Mouse (Mus musculus) E14TG2a.4 (cell line): Measurements from ENCODE around the gene Cd164l2.

Experiments used
- H3K27me3 ChIP-seq: 2 replicates; pipeline ENCODE4 v1.6.1; 2014; ENCODE audit warnings: low read length, control low read depth; ENCODE audit not compliant: insufficient read depth
- H3K36me3 ChIP-seq: 2 replicates; pipeline ENCODE4 v1.6.1; 2014; ENCODE audit warnings: low read length, control low read depth; ENCODE audit not compliant: insufficient read depth
- H3K4me1 ChIP-seq: replicated peaks from 2 replicates; pipeline ENCODE4 v1.6.1; 2014; ENCODE audit warnings: low read depth, low read length, control low read depth
- H3K4me3 ChIP-seq: replicated peaks from 2 replicates; pipeline ENCODE4 v1.5.1; 2014; ENCODE audit warnings: mild to moderate bottlenecking, low read length
- H3K9me3 ChIP-seq: 2 replicates; pipeline ENCODE4 v1.6.1; 2014; ENCODE audit warnings: low read length, control low read depth
- CTCF ChIP-seq: conservative IDR thresholded peaks from 2 replicates; pipeline ENCODE4 v1.5.1; 2014; ENCODE audit warnings: low read length
- NANOG ChIP-seq: IDR thresholded peaks from 2 replicates; pipeline ENCODE4 v1.6.1; 2014; ENCODE audit warnings: borderline replicate concordance, low read length, mixed read lengths
- POU5F1 ChIP-seq: IDR thresholded peaks from 2 replicates; pipeline ENCODE4 v1.6.1; 2014; ENCODE audit warnings: low read length, borderline replicate concordance

The Cd164l2 gene

DNA sequence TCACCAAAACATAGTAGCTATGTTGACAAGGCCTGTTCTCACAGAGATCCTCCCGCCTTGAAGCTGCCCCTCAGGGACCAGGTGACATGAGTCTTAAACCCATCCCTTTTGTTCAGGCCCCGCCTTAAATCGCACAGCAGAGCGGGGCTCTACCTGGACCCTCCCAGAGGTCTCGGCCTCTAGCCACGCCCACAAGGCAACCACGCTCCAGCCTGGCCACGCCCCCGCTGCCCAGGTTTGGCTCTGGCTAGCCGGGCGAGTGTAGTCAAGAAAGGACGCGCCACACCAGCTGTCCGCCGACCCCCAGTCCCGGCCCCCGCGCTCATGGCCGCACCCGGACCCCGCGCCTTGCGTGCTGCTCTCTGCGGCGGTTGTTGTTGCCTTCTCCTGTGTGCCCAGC, 8.7 kb downstream of the Cd164l2 start:
- Histone ChIP-seq H3K4me1 (peaks cover 52% of the 10 kb centered on the region), H3K36me3 (no peaks in the 10 kb centered on the region), H3K9me3 (no peaks in the 10 kb centered on the region), H3K27me3 (peaks cover 42% of the 10 kb centered on the region), H3K4me3 (peak overlapping the region; percentile 73)
- TF ChIP-seq CTCF (no peak), POU5F1 (no peak), NANOG (no peak)

DNA sequence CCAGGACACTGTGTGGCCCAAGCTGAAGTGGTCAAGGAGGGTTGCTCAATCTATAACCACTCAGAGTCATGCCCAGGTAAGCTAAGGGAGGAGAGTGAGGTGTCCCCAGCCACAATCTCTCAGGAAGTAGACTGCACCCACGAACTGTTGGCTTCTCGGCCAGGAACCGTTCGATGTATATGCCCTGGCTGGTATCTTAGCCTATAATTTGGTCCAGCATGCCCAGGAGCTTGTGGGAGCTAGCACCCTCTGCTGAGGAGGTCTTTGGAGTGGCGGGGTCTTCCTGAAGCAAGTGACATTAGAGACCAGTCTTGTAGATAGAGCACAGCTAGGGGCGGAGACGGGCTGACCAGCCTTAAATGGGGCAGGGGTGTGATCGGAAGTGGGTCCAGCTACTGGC, 9.8 kb downstream of the Cd164l2 start:
- Histone ChIP-seq H3K36me3 (no peaks in the 10 kb centered on the region), H3K9me3 (no peaks in the 10 kb centered on the region), H3K4me1 (peaks cover 62% of the 10 kb centered on the region), H3K27me3 (peaks cover 36% of the 10 kb centered on the region), H3K4me3 (peak overlapping the region; percentile 73; the same call in 1 of the 2 replicates)
- TF ChIP-seq CTCF (no peak), NANOG (no peak), POU5F1 (no peak)

DNA sequence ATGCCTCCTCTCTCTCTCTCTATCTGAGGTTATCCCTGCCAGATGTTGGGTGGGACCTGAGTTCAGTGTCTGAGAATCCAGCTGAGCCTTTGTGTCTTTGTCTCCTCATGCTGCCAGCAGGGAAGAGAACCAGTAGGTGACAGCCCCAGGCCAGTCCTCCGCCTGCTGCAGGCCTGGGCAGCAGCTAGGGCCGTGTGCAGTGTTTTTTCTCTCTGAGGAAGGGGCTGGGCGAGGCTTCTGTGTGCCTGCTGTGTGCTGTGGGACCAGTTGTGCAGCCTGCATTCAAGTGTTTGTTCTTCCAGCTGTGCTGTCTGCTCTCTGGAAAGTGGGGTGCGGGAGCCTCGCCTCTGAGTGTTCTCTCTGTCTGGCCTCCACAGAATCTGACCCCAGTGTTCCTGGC, 11.9 kb downstream of the Cd164l2 start:
- Histone ChIP-seq H3K4me1 (peaks cover 72% of the 10 kb centered on the region), H3K27me3 (peaks cover 33% of the 10 kb centered on the region), H3K9me3 (no peaks in the 10 kb centered on the region), H3K36me3 (no peaks in the 10 kb centered on the region), H3K4me3 (0 out of 2 replicates have a peak overlapping the region, but pooled peaks have one; percentile 13)
- TF ChIP-seq CTCF, result no peak
- TF ChIP-seq NANOG, result no peak
- no peak for TF ChIP-seq POU5F1

DNA sequence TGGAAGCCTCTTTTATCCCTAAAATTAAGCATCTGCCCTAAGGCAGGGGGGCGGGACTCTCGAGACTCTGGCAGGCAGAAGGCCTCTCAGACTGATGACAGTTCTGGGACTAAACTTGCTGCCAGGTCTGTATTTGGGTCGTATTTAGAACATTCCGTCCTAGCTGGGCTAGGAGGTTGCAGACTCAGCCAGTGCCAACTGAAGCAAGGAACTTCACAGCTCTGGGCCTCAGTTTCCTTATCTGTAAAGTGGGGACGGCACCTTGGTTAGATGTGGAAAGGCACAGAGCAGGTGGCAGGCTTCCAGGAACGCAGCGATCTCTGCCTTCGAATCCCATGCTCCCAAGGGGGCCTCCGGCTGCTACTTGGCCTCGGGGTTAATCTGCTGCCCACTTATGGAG, 14.1 kb downstream of the Cd164l2 start:
- peak overlapping the region; percentile 59 for H3K4me3 ChIP-seq
- H3K9me3 ChIP-seq, result no peaks in the 10 kb centered on the region

DNA sequence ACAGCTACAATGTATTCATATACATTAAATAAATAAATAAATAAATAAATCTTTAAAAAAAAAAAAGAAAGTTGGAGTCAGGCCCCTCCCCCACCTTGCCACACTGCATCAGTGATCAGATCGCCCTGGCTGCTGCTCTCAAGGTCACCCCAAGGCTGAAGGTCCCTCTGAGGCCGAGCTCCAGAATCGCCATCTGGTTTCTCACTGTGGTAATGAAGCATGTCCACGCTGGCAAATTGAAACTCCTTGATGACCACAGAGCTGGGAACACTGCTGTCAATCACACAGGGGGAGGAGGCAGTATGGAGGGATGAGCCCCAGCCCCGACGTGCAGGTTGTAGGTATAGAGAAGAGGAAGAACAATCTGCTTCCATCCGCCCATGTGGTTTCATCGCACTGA, 15.7 kb downstream of the Cd164l2 start:
- Histone ChIP-seq H3K4me3 (no peak overlapping the region), H3K4me1 (peaks cover 67% of the 10 kb centered on the region), H3K27me3 (peaks cover 8% of the 10 kb centered on the region), H3K36me3 (no peaks in the 10 kb centered on the region), H3K9me3 (no peaks in the 10 kb centered on the region)
- TF ChIP-seq POU5F1 (no peak), NANOG (no peak), CTCF (no peak)

More for the DNA sequence above, 14.1 kb downstream of the Cd164l2 start:
- H3K36me3 ChIP-seq, result no peaks in the 10 kb centered on the region
- peaks cover 20% of the 10 kb centered on the region for H3K27me3 ChIP-seq
- H3K4me1 ChIP-seq, result peaks cover 82% of the 10 kb centered on the region
- no peak for TF ChIP-seq POU5F1
- TF ChIP-seq CTCF, result no peak
- no peak for TF ChIP-seq NANOG

DNA sequence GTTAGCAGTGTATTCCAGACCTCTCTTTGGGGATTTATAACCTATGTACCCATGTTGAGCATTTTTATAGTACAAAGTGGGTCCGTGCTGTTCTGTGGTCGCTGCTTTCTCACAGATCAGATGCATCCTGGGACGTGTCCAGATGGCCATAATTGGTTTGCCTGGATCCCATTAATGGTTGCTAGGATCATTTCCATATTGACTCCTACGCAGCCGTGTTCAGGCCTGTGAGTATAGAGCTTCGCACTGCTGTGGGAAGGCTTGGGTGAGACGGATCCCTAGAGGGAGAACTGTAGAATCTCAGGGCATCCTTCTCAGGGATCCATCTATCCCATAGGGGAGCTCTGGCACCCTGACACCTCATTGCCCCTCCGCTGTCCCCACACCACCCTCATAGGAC, 17.7 kb downstream of the Cd164l2 start:
- H3K4me1 ChIP-seq, result peaks cover 50% of the 10 kb centered on the region
- H3K36me3 ChIP-seq, result no peaks in the 10 kb centered on the region
- TF ChIP-seq CTCF (no peak), POU5F1 (no peak), NANOG (no peak)

DNA sequence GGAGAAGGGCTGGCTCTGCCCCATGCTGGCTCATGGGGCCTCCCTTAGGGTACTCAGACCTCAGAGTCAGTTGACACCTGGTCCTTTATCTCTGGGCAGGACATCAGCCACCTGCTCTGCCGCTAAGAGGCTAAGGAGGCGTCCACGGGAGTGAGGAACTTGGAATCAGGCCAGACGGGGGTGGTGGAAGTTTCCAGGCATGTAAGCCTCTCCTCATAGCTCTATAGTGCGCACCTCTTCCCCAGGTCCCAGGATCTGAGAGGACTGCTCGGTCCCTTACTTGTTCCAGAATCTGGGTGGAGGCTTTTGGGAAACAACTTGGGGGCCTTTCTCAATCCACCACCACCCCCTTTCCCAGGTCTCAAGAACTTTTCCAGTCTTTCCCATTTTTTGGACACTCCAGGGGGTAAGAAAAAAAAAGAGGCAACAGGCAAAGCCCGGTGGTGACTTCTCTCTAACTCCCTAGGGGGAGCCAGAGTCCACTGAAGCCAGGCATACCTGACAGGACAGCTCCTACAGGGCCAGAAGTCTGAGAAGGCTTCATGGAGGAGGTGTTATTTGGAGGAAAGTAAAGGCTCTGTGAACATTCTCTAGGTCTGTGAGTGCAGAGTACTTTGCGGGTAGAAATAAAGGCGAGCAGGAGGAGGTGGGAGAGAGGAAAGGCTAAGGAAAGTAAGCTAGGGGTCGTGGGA, 21.5 kb downstream of the Cd164l2 start:
- Histone ChIP-seq H3K9me3 (no peaks in the 10 kb centered on the region), H3K36me3 (no peaks in the 10 kb centered on the region), H3K4me3 (no peak overlapping the region), H3K4me1 (peaks cover 25% of the 10 kb centered on the region), H3K27me3 (peaks cover 13% of the 10 kb centered on the region)
- TF ChIP-seq CTCF (peak; percentile 44), POU5F1 (no peak), NANOG (no peak)

More for the DNA sequence above, 17.7 kb downstream of the Cd164l2 start:
- peak overlapping the region; percentile 45; the same call in 1 of the 2 replicates for H3K4me3 ChIP-seq
- no peaks in the 10 kb centered on the region for H3K9me3 ChIP-seq
- H3K27me3 ChIP-seq, result peaks cover 5% of the 10 kb centered on the region; the same call in 1 of the 2 replicates

DNA sequence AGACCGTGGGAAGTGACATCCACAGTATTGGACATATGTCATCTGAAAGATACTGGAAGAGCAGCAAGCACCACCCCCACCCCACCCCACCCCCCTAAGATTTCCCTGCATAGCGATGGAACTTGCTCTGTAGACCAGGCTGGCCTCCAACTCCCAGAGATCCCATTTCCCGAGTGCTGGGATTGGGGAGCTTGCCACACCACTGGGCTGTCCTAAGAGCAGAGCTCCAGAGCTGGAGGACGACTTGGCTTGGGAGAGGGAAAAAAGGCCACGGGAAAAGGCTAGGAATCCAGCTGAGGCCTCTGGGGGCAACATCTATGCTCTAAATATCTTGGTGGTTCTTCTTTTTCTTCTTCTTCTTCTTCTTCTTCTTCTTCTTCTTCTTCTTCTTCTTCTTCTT, 22.8 kb downstream of the Cd164l2 start:
- H3K9me3 ChIP-seq, result no peaks in the 10 kb centered on the region
- H3K4me3 ChIP-seq, result no peak overlapping the region
- no peak for TF ChIP-seq NANOG
- no peak for TF ChIP-seq CTCF
- no peak for TF ChIP-seq POU5F1
- H3K27me3 ChIP-seq, result peaks cover 16% of the 10 kb centered on the region
- H3K4me1 ChIP-seq, result peaks cover 14% of the 10 kb centered on the region
- H3K36me3 ChIP-seq, result no peaks in the 10 kb centered on the region
